Mouse (Mus musculus): Measurements from ENCODE around the gene Nxph1.

Gene Nxph1

DNA sequence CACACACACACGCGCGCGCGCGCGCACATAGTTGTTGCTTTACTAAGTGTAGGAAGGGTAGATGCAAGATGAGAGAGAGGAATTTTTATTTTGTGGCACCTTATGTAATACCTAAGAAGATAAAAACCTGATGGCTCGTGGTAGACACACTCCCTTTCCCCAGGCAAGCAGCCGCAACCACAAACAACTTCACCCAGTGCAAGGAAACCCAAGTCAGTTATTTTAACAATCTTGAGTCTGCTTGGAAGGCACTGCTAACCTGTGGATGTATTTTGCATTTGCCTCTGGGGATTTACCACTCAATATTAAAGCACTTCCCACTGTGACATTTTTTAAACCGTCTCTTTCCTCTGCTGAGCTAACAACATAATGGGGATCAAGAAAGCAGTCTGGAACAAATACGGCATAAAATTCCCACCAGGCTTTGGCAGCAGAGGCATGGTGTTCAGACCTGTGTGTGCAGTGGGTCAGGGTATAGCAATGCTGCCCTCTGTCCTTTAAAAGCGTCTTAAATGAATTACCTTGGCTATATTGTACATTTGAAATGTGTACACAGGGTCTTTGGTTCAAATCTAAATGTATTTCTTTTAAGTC, 176.2 kb downstream of the Nxph1 start:
- DNase-seq (ENCODE audit: low spot score in 2 of 2), result no peak

DNA sequence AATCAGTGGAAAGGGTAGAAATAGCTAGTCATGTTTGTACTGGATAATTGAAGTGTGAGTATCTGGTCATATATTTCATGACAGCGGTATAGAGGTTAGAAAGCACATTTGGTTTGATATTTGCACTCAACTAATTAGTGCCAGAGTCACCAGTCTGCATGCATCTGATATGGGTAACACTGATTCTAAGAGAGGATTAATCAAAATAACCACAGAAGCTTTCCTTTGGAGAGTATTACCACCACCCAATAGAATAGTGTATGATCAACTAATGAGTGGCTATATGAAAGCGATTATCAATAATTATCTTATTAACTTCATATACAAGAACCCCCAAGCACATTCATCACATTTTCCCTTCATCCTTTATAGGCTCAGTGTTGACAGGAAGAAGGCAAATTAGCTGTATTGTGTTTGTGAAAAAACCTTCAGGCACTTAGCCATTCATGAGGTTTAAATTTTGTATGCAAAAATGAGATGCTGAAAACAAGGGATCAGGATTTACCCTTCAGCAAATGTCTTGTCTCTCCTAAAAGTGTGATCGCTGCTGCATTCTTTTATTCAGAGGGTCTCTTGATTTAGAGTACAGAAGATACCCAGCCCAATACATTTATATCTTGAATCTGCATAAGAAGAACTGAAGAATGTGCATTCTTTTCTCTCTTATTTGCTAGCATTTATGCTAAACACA, 185.5 kb downstream of the Nxph1 start:
- DNase-seq (ENCODE audit: low spot score in 2 of 2), result no peak

DNA sequence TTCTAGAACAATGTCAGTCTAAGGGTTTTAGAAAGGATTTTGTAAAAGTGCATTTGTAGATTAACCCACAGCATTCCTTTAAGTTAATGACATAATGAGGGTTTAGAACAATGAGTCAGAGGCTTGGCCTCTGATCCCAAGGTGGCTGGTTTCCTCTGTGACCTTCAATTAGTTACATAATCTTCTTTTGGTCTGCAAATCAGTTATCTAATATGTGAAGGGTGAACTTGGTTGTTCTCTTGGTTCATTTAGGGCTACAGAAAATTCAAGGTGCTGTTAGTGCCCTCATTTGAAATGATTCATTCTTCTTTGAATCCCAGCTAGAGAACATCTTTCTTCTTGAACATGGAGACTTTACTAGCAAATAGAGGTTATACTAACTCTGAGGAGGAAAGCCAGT, 199.7 kb downstream of the Nxph1 start:
- no peak for DNase-seq (ENCODE audit: low spot score in 2 of 2)

DNA sequence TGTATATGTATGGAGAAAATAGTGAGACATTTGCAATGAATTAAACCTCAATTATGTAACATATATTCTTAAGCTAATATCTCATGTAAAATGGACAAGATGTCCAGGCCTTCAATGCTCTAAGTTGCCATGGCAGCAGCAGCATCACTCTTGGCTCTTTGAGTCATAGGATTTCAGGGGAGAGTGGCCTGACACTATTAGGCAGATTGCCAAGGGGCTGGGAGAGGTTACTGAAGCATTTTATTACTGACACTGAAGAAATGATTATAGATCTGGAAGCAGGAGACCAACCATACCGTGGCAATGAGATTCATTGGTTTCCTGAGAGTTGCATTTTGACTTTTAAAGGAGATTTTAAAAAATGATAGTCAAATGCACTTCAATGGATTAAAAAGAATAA, 201.6 kb downstream of the Nxph1 start:
- DNase-seq (ENCODE audit: low spot score in 2 of 2), result no peak

DNA sequence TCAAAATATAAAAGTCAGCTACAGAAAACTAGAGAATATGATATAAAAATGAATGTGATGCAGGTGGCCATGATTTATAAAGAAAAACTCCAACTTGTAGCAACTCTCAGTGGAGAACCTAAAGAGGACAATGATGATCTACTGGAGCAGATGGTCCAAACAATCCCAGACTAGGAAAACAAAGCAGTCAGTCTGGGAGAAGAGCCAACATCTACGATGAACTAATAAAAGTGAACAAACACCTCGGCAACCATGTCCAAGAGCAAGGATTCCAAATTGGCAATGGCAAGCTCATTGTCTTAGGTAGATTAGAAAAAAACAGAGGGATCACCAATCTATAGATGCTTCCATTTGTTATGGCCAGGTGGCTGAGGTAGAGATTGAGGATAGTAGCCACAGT, 211.0 kb downstream of the Nxph1 start:
- DNase-seq (ENCODE audit: low spot score in 2 of 2), result no peak

DNA sequence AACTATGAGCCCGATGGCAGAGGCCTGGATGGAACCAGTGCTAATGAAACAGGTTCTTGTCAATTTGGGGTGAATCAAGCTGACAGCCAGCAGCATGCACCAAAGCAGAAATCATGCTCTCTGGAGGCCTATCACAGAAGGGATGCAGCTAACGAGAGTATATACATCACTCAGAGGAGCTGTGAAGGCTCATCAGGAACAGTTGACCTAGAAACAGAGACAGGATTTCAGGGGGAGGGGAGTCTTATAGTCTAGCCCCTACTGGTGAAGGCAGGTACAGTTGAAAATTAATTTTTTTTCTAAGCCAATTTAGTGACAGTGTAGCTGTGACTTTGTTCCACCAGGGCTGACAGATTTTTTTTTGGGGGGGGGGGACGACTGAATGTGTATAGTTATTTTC, 234.2 kb downstream of the Nxph1 start:
- no peak for DNase-seq (ENCODE audit: low spot score in 2 of 2)

DNA sequence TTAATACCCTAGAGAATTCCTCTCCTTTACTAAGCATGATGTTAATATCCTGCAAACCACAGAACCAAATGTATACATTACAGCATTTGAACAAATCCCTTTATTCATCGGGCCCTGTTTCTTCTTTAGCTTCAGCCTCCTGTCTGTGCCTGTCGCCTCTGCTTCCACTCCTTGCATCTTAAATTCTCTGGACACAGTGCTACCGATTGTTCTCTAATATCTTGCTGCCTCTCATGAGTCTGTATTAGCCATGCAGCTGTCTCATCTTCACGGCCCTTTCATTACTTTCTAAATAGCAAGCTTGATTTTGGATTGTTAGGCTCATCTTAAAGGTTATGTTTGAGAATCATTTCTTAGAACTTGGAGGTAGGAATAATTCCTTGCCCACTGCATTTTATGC, 262.5 kb downstream of the Nxph1 start:
- DNase-seq (ENCODE audit: low spot score in 2 of 2), result peak; percentile 23 to 26

DNA sequence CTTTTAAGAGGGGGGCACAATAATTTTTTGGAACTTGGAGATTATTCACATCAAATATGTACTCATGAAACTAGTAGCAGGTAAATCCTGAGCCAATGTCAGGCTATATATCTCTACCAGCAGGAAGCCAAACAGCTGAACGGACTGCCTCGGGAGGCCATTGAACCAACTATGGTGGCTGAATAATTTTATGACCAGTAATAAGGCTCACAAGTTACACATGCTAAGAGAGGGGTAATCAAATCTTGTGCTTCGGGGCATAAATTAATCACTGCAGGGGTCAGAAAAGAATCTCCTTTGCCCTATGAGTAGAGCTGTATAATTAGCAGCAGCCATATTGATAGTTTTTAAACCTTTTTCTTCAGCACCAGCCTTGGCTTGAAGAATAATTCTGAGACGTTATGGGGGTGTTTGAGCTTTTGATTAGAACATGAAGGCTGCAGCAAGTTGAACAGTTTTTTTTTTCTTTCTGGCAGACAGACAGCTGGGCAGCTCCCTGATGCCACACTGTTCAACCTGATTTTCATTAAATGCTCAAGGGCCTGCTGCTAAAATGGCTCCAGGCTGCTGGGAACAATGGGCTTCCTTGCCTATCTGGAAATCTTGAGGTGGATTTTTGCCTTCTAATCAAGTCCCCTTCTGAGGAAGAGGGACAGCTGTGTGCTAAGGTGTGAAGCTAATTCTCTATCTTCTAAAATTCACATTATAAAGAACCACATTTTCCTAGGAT, 272.7 kb downstream of the Nxph1 start:
- DNase-seq (ENCODE audit: low spot score in 2 of 2), result no peak

DNA sequence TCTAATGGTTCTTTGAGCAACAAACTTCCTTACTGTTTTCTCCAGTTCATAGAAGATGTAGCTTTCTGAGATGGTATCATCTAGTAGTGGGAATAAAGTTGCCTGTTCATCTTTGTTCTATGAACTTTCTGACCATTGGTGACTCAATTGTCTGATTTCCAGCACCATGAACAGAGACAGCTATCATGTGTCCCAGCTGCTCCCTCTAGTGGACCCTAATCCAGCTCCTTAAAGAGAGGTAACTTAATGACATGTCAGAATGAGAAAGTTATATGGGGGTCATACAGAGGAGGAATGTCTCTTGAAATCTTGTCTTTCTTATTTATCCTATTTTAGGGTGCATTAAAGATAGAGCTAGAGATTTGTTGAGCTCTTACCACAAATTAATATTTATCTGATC, 286.6 kb downstream of the Nxph1 start:
- DNase-seq (ENCODE audit: low spot score in 2 of 2), result no peak

DNA sequence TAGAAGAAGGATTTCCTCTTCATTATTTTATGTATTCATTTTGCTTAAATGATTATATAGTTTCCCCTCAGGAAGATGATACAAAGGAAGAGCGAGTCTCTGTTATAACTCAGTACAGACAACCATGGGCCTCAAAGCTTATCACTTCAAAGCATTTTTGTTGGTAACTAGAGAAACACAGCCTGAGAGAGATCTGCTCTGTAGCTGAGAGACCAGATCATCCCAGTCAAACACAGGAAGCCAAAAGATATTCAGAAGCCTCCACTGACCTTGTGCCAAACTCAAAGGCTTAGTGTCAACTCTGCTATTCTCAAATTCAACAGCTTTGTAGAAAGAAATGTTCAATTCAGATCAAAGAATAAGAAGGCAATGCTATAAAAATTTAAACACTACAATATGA, 319.8 kb downstream of the Nxph1 start:
- no peak for DNase-seq (ENCODE audit: low spot score in 2 of 2)
